Mouse (Mus musculus) forebrain, embryonic 10.5 days (tissue): Measurements from ENCODE around the gene Hjurp. TPM values are rescaled to one million over a fixed set of nuclear protein-coding genes. Genes with fewer than 3 reads are reported as not detected.

Source experiments
- DNase-seq: peaks from one replicate; pipeline ENCODE4 v3.0.0-alpha.2; 2017; ENCODE audit warnings: low spot score; ENCODE audit errors: extremely low spot score
- H3K27ac ChIP-seq: fragments of 300-500 bp; sonication (generic); 2 replicates; pipeline ENCODE4 v1.5.1; 2016; ENCODE audit warnings: mild to moderate bottlenecking
- H3K27me3 ChIP-seq: fragments of 300-500 bp; sonication (generic); 2 replicates; pipeline ENCODE4 v1.6.1; 2016; ENCODE audit warnings: mild to moderate bottlenecking; ENCODE audit not compliant: poor library complexity, severe bottlenecking
- H3K36me3 ChIP-seq: fragments of 300-500 bp; sonication (generic); replicated peaks from 2 replicates; pipeline ENCODE4 v1.6.1; 2016; ENCODE audit warnings: mild to moderate bottlenecking, moderate library complexity
- H3K4me1 ChIP-seq: fragments of 300-500 bp; sonication (generic); 2 replicates; pipeline ENCODE4 v1.6.1; 2016
- H3K4me3 ChIP-seq: fragments of 300-500 bp; sonication (generic); 2 replicates; pipeline ENCODE4 v1.5.1; 2016; ENCODE audit warnings: mild to moderate bottlenecking, moderate library complexity
- H3K9me3 ChIP-seq: fragments of 300-500 bp; sonication (generic); 2 replicates; pipeline ENCODE4 v1.6.1; 2016; ENCODE audit warnings: mild to moderate bottlenecking, moderate library complexity
- WGBS: fragments of 180-500 bp; shearing (Covaris S2); methylation state at CpG from one replicate; pipeline ENCODE4 v1.1.7; 2016; 5-methylcytosine and 5-hydroxymethylcytosine counted together
- polyA plus RNA-seq: library from polyadenylated mRNA; unstranded; fragments of >200 nt; fragmentation: Nextera tagmentation; extraction: Ambion mirVana; gene quantifications from 2 replicates; pipeline ENCODE4 v1.2.1, GENCODE M21; 2016

Gene Hjurp
- polyA plus RNA-seq, 1 experiment from 2014 or later, result 224 TPM

- Histone ChIP-seq H3K4me1 (no peaks in the 10 kb centered on the region), H3K27me3 (no peaks in the 10 kb centered on the region), H3K4me3 (no peak overlapping the region), H3K9me3 (peaks cover 93% of the 10 kb centered on the region), H3K36me3 (no peaks in the 10 kb centered on the region), H3K27ac (no peak overlapping the region)
- WGBS, result 65% methylated on average over 10 of the region's 10 CpGs
- DNase-seq, result no peak
These were observed 7.0 kb upstream of the Hjurp start for GRCm38 (mm10) chr1:88284228-88284945.

GRCm38 (mm10) chr1:88283376-88284227, 6.2 kb upstream of the Hjurp start:
- no peaks in the 10 kb centered on the region for H3K4me1 ChIP-seq
- no peak for DNase-seq
- no peak overlapping the region for H3K4me3 ChIP-seq
- WGBS, result 81% methylated on average over 15 of the region's 15 CpGs
- no peaks in the 10 kb centered on the region for H3K36me3 ChIP-seq
- H3K27ac ChIP-seq, result no peak overlapping the region
- peaks cover 91% of the 10 kb centered on the region for H3K9me3 ChIP-seq
- no peaks in the 10 kb centered on the region for H3K27me3 ChIP-seq

GRCm38 (mm10) chr1:88282301-88282700, 4.9 kb upstream of the Hjurp start:
- Histone ChIP-seq H3K27me3 (no peaks in the 10 kb centered on the region), H3K9me3 (peaks cover 88% of the 10 kb centered on the region), H3K4me3 (no peak overlapping the region), H3K36me3 (no peaks in the 10 kb centered on the region), H3K27ac (no peak overlapping the region), H3K4me1 (no peaks in the 10 kb centered on the region)
- 60% methylated on average over 3 of the region's 3 CpGs for WGBS
- DNase-seq, result no peak

DNA sequence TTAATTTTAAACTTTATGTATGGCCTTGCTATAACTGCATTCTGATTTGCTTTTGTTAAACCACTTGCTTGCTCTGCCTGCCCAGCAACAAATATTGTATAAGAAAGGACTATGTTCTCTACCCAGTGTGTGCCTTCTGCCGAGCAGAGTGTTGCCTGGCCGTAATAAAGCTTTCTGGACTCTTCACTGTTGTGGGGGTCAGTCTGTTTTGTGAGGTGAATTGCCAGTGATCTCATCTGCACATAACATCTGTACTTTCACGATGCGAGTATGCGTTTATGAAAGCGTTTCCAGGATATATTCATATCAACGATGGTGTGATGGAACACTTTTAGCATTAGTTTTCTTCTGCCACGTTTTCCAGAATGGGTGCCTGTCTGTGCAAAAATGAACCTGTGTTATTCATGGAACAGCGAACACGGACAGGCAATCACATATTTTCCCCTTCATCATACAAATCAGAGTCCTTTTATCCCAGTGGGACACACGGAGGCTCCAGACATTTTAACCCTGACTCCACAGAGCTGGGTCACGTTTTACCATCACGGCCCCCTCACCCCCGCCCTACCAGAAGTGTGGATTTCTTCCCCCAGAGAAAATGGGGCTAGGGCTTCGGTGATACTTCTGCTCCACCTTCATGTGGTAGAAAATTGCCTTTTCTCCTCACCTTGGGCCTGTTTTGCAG, 2.7 kb upstream of the Hjurp start:
- no peak for DNase-seq
- H3K9me3 ChIP-seq, result peaks cover 73% of the 10 kb centered on the region
- no peak overlapping the region for H3K27ac ChIP-seq
- 79% methylated on average over 15 of the region's 15 CpGs for WGBS
- peaks cover 11% of the 10 kb centered on the region for H3K36me3 ChIP-seq
- peaks cover 17% of the 10 kb centered on the region for H3K4me1 ChIP-seq
- no peak overlapping the region for H3K4me3 ChIP-seq
- H3K27me3 ChIP-seq, result no peaks in the 10 kb centered on the region

DNA sequence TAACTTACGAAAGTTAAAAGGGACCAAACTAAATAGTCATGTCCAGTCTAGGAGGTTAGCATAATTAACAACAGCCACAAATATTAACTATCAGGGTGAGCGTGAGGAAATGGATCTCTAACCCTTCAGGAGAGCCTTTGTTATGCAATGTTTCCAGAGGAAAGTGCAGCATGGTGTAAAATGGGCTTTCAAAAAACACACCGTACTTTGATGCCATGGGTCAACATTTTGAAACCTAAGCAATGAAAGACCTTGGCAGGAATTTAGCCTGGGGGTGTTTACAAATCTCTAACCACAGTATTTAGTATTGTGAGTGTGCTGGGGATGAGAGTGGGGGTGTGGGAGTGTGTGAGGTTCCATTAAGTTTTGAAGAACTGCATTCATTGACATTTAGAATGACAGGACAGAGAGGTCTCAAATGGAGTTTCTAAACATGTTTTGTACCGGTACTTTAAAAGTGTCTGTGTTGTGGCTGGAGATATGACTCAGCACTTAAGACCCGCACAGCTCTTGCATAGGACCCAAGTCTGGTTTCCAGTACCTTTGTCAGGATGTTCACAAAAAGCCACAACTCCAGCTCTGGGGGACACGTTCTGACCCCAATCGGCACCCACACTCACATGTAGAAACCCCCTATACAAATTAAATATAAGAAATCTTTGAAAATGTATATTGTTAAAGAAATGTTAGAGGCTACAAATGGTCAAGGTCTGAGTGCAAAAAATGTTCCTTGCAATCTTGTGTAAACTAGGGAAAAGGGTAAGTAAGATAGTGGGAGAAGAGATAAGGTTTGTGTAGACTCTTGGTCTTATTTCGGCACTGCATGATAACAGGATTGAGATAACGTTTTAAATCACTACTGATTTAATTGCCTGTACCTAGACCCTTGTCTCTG, 1.9 kb upstream of the Hjurp start:
- Histone ChIP-seq H3K27me3 (no peaks in the 10 kb centered on the region), H3K36me3 (peaks cover 19% of the 10 kb centered on the region), H3K4me1 (peaks cover 19% of the 10 kb centered on the region), H3K27ac (no peak overlapping the region), H3K4me3 (no peak overlapping the region), H3K9me3 (peaks cover 69% of the 10 kb centered on the region)
- no peak for DNase-seq
- 71% methylated on average over 9 of the region's 9 CpGs for WGBS

DNA sequence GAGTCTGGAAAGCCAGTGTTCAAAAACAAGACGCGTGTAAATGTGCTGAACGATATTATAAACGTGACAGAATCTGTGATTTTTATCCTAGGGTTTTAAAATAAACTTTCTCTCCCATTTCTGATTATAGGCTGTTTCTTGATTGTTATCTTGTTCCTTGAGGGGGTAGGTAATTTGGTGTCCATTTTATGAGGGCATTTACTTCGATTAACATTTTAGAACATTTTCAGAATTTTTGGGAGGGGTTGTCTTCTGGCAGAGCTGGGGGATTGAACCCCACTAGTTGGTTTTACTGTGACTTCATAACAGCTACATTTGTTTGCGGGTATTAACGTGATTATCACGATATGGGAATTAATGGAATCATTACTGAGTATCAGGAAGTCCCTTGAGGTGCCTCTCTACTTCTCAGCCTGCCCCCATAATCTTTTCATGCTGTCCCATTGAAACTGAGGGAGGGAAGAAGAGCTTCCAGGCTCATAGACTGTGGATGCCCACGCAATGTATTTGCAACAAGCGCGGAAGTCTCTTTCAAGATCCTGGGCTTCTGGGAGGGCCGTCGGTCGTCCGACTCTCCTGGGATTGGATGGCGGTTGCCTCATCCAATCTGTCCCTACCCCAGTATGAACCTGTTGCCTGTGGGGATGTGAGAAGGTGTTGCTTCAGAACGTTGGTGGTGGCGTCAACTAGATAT, 532 bp upstream of the Hjurp start:
- H3K9me3 ChIP-seq, result peaks cover 62% of the 10 kb centered on the region

DNA sequence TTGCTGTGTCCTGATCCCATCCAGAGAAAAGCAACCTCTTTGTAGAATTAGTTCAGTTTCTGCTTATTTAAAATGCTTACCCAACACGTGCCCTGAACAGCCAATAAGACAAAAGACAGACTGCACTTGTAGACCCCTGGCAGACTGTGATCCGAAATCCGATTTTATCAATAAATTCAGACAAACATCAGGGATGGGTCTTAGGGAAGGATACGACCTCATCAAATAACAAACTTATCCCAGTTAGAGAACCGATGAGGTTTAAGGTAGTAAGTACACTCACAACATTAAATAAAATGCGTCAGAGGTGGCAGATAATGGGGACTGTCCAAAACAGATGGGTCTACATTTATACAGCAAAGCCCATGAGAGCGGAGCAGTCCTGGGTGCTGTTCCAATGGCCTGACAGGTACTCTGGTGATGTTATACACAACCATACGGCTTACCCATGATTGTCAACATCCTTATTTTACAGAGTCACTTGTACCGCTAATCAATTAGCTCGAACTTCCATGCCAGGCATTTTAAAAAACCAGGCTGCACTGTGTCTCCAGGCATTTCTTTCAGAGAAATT, 822 bp downstream of the Hjurp start:
- Histone ChIP-seq H3K36me3 (peaks cover 46% of the 10 kb centered on the region), H3K4me1 (peaks cover 19% of the 10 kb centered on the region), H3K27me3 (no peaks in the 10 kb centered on the region), H3K9me3 (peaks cover 56% of the 10 kb centered on the region), H3K27ac (peak overlapping the region; percentile 88), H3K4me3 (peak overlapping the region; percentile 53)
- 39% methylated on average over 10 of the region's 10 CpGs for WGBS
- no peak for DNase-seq

More for the DNA sequence above, 532 bp upstream of the Hjurp start:
- Histone ChIP-seq H3K27me3 (no peaks in the 10 kb centered on the region), H3K4me1 (peaks cover 19% of the 10 kb centered on the region), H3K36me3 (peaks cover 33% of the 10 kb centered on the region), H3K4me3 (peak overlapping the region; percentile 53), H3K27ac (peak overlapping the region; percentile 88)
- 71% methylated on average over 18 of the region's 18 CpGs for WGBS
- DNase-seq, result peak; percentile 51

DNA sequence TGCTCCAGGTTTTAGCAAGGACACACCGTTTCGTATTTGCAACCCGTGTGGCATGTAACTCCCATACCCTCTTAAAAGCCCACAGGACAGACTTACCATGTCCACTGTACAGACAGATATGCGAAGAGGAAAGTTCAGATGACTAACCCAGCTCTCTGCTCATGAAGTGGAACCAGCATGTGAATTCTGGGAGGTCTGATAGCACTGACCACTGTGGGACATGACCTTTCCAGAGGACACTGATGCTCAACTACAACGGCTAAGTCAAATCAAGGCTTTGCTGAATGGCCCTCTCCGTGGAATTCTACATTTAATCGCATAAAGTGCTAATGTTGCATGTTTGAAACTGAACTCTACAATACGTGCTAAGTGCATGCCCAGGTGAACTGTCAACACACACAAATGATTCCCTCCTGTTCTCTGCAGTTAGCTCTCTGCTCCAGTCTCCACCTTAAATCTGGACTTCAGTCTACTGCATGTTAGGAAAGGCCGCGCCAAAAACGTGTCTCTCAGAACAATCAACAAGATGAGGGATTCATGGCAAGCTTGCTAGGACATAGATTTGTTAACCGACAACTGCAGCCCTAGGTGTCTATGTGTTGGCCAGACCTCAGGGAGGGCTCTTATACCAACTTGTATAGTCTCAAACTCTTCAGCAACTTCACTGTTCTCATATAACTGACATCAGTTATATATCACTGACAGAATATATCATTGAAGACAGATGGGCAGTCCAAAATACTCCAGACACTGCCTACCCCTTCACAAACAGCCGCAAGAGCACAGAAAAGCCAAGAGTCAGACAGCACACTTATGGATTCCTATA, 1.5 kb downstream of the Hjurp start:
- H3K4me3 ChIP-seq, result peak overlapping the region; percentile 53
- peak overlapping the region; percentile 88 for H3K27ac ChIP-seq
- peaks cover 19% of the 10 kb centered on the region for H3K4me1 ChIP-seq
- peaks cover 53% of the 10 kb centered on the region for H3K36me3 ChIP-seq
- WGBS, result 72% methylated on average over 13 of the region's 13 CpGs
- peaks cover 56% of the 10 kb centered on the region for H3K9me3 ChIP-seq
- no peak for DNase-seq
- no peaks in the 10 kb centered on the region for H3K27me3 ChIP-seq

GRCm38 (mm10) chr1:88275078-88275680, 2.3 kb downstream of the Hjurp start:
- H3K4me3 ChIP-seq, result peak overlapping the region; percentile 53; the same call in 1 of the 2 replicates
- no peaks in the 10 kb centered on the region for H3K27me3 ChIP-seq
- H3K9me3 ChIP-seq, result peaks cover 51% of the 10 kb centered on the region
- peaks cover 19% of the 10 kb centered on the region for H3K4me1 ChIP-seq
- WGBS, result 70% methylated on average over 13 of the region's 13 CpGs
- H3K27ac ChIP-seq, result no peak overlapping the region
- H3K36me3 ChIP-seq, result peaks cover 57% of the 10 kb centered on the region
- DNase-seq, result no peak

DNA sequence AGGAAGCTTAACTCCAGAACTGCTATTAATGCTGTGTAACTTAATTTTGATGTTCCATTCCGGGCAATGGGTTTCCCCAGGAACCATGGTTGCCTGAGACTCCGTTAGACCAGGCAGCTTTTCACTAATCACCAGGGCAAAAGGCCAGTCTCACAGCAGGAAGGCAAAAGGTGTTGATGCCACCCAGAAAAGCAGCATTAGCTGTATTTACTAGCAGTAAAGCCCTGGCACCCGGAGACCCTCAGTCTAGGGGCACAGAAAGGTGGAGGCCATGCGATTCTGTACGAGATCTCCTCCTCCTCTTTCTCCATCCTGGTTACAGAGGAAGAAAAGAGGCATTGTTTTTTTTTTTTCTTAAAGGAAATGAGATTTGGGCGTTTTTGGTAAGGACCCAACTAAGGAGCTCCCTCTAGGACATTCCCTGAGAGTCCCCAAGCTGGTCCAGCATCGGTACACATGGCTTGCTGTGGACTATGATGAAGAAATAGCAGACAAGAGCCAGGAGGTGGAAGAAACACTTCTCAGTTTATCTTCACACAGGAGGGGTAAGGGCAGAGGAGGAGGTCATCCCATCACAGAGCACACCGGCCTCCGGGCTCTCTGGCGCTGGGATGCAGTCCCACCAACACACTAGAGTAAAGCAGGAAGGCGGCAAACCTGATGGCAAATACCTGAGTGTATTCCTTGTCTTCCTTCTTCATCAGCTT, 2.9 kb downstream of the Hjurp start:
- H3K9me3 ChIP-seq, result peaks cover 50% of the 10 kb centered on the region
- peaks cover 19% of the 10 kb centered on the region for H3K4me1 ChIP-seq
- H3K27ac ChIP-seq, result no peak overlapping the region
- no peak for DNase-seq
- peaks cover 64% of the 10 kb centered on the region for H3K36me3 ChIP-seq
- 74% methylated on average over 11 of the region's 11 CpGs for WGBS
- H3K4me3 ChIP-seq, result no peak overlapping the region
- no peaks in the 10 kb centered on the region for H3K27me3 ChIP-seq
